Mouse (Mus musculus) cerebellum, adult 2 months (tissue): ENCODE measurements around the gene Nlgn2.

Experiments
- CTCF ChIP-seq: fragments of 200-500 bp; IDR thresholded peaks from 2 replicates; pipeline ENCODE4 v1.5.1; 2011; ENCODE audit warnings: low read depth, mild to moderate bottlenecking, control low read depth, low read length, moderate library complexity, borderline replicate concordance; ENCODE audit not compliant: insufficient read depth
- POLR2A ChIP-seq: fragments of 200-500 bp; IDR thresholded peaks from 2 replicates; pipeline ENCODE4 v1.6.1; 2011; ENCODE audit warnings: low read length, control low read depth, borderline replicate concordance; ENCODE audit not compliant: insufficient read depth

DNA sequence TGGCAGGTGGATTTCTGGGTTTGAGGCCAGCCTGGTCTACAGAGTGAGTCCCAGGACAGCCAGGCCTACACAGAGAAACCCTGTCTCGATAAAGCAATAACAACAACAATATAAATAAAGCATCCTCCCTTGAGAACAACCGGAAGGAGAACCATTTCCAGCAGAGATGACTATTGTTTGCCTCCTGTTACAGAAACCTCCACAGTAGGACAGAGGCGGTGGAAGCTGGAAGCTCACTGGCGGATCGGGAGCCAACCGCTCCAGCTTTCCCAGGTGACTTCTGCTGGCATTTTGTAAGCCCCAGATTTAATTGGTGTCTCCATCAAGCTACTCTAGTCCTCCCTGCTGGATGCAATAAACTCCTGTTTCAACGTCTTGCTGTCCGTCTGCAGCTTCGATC, 28.0 kb upstream of the Nlgn2 start:
- TF ChIP-seq CTCF (no peak), POLR2A (no peak)
